Comparison of ENCODE assay signal across 11 mouse cellular contexts in genomic region chr1:85839356-85839755, GRCm38 (mm10).
"Had no signal": no experiment of that assay in that cellular context is flagged by ENCODE, and none has a peak within 500 bp of the region (broad histone marks: within the 10 kb centered on the region; RNA-seq: fewer than 3 reads in every experiment).

No protein-coding gene starts in this region.

- H3K27me3 ChIP-seq: kidney, embryonic 15.5 days; liver, embryonic 15.5 days; midbrain, embryonic 15.5 days; neural tube, embryonic 12.5 days had no signal

- H3K4me2 ChIP-seq: kidney, embryonic 15.5 days; liver, embryonic 11.5 days; liver, embryonic 15.5 days; midbrain, embryonic 11.5 days; midbrain, embryonic 15.5 days; neural tube, embryonic 12.5 days had no signal

- H3K9me3 ChIP-seq: kidney, embryonic 15.5 days; liver, embryonic 15.5 days; midbrain, embryonic 15.5 days; neural tube, embryonic 12.5 days had no signal

- H3K27ac ChIP-seq: kidney, embryonic 15.5 days; liver, embryonic 15.5 days; midbrain, embryonic 15.5 days; neural tube, embryonic 12.5 days had no signal

- ATAC-seq: midbrain, embryonic 15.5 days had no signal

- H3K4me1 ChIP-seq: midbrain, embryonic 15.5 days; neural tube, embryonic 12.5 days had no signal

- DNase-seq: kidney, adult 2 months; kidney, postnatal 14 days; left cerebral cortex, postnatal 4 days; thymus, adult 18-20 months; thymus, postnatal 14 days had no signal

- H3K9ac ChIP-seq: kidney, embryonic 15.5 days; liver, embryonic 15.5 days; midbrain, embryonic 15.5 days; neural tube, embryonic 12.5 days had no signal

- H3K4me3 ChIP-seq: kidney, embryonic 15.5 days; liver, embryonic 15.5 days; midbrain, embryonic 15.5 days; neural tube, embryonic 12.5 days had no signal
